Mouse (Mus musculus) midbrain, embryonic 14.5 days (tissue): Measurements from ENCODE around the gene Tspan14. TPM values are rescaled to one million over a fixed set of nuclear protein-coding genes. Genes with fewer than 3 reads are reported as not detected.

Experiments
- ATAC-seq: fragments of 200-750 bp; cut with Nextera tagmentation; 2 replicates; pipeline ENCODE4 v1.8.0; 2017; ENCODE audit warnings: moderate number of reproducible peaks, moderate library complexity; ENCODE audit not compliant: low FRiP score, low TSS enrichment
- DNase-seq: peaks from one replicate; pipeline ENCODE4 v3.0.0-alpha.2; 2015
- H3K27ac ChIP-seq: fragments of 300-500 bp; sonication (generic); replicated peaks from 2 replicates; pipeline ENCODE4 v1.5.1; 2014; ENCODE audit warnings: mild to moderate bottlenecking, low read depth, low read length, moderate library complexity
- H3K27me3 ChIP-seq: fragments of 300-500 bp; sonication (generic); 2 replicates; pipeline ENCODE4 v1.6.1; 2014; ENCODE audit warnings: low read length, control low read depth, mixed read lengths; ENCODE audit not compliant: control insufficient read depth, insufficient read depth
- H3K36me3 ChIP-seq: fragments of 300-500 bp; sonication (generic); 2 replicates; pipeline ENCODE4 v1.6.1; 2014; ENCODE audit warnings: low read length, control low read depth; ENCODE audit not compliant: control insufficient read depth, insufficient read depth
- H3K4me1 ChIP-seq: fragments of 300-500 bp; sonication (generic); 2 replicates; pipeline ENCODE4 v1.6.1; 2014; ENCODE audit warnings: mild to moderate bottlenecking, antibody characterized with exemption, low read length, control low read depth; ENCODE audit not compliant: control insufficient read depth, insufficient read depth
- H3K4me2 ChIP-seq: fragments of 300-500 bp; sonication (generic); 2 replicates; pipeline ENCODE4 v1.6.1; 2014; ENCODE audit warnings: mild to moderate bottlenecking, low read length, moderate library complexity
- H3K4me3 ChIP-seq: fragments of 300-500 bp; sonication (generic); replicated peaks from 2 replicates; pipeline ENCODE4 v1.5.1; 2014; ENCODE audit warnings: low read depth, low read length
- H3K9ac ChIP-seq: fragments of 300-500 bp; sonication (generic); replicated peaks from 2 replicates; pipeline ENCODE4 v1.6.1; 2014; ENCODE audit warnings: mild to moderate bottlenecking, low read length, moderate library complexity
- H3K9me3 ChIP-seq: fragments of 300-500 bp; sonication (generic); 2 replicates; pipeline ENCODE4 v1.6.1; 2016; ENCODE audit warnings: low read length, control low read depth, mixed read lengths; ENCODE audit not compliant: control insufficient read depth
- WGBS: fragments of 180-500 bp; shearing (Covaris S2); extraction: QIAGEN DNeasy Blood & Tissue Kit; methylation state at CpG from one replicate; pipeline ENCODE4 v1.1.7; 2014; 5-methylcytosine and 5-hydroxymethylcytosine counted together
- polyA plus RNA-seq: library from polyadenylated mRNA; unstranded; fragments of >200 nt; fragmentation: Nextera tagmentation; extraction: Ambion mirVana; gene quantifications from 2 replicates; pipeline ENCODE4 v1.2.1, GENCODE M21; 2014

Tspan14 gene
- polyA plus RNA-seq, 1 experiment from 2014 or later = 79.6 TPM

DNA sequence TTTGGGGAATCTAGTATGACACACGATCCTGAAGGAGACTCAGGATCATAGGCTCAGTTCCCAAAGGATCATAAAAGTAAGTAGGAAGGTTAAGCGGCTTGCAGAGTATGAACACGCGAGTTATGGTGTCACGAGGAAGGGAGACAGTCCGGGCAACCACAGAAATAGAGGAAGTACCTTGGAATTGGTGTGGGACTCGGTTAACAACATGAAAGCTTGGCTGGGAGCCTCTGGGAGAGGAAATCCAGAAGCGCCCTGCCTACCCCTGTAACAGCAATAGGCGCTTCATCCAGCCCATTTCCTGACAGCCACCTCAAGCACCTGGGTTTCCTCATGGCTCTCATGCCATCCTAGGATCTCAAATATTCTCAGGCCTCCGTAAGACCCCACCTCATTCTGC, 39.7 kb upstream of the Tspan14 start:
- no peak overlapping the region for H3K4me3 ChIP-seq
- no peak overlapping the region for H3K4me2 ChIP-seq
- H3K36me3 ChIP-seq = peaks cover 10% of the 10 kb centered on the region
- H3K4me1 ChIP-seq = peaks cover 11% of the 10 kb centered on the region
- H3K27ac ChIP-seq = no peak overlapping the region
- H3K9ac ChIP-seq = no peak overlapping the region
- DNase-seq (no peak), ATAC-seq (no peak)
- no peaks in the 10 kb centered on the region for H3K9me3 ChIP-seq
- 95% methylated on average over 10 of the region's 10 CpGs for WGBS
- H3K27me3 ChIP-seq = no peaks in the 10 kb centered on the region

DNA sequence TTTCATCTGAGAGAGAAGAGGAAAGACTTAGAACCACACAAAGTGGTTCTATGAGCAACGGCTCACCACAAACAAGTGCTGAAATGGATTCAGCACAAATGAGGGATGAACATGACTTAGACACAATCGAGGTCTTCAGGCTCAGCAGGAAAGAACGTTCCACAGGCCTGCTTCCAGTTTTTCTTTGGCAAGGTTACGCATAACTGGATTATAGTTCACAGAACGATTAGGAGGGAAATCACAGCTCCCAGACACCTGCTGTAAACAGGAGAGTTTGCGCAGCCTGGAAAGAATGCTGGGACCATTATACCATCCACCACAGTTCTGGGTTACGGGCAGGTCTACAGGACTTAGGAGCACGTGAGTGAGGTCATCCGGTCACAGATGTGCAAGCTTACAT, 39.1 kb upstream of the Tspan14 start:
- Histone ChIP-seq H3K27ac (no peak overlapping the region), H3K9me3 (no peaks in the 10 kb centered on the region), H3K9ac (no peak overlapping the region), H3K4me2 (no peak overlapping the region), H3K4me1 (peaks cover 11% of the 10 kb centered on the region), H3K4me3 (no peak overlapping the region), H3K36me3 (peaks cover 13% of the 10 kb centered on the region), H3K27me3 (no peaks in the 10 kb centered on the region)
- no peak for DNase-seq
- no peak for ATAC-seq
- WGBS = 55% methylated on average over 9 of the region's 9 CpGs

DNA sequence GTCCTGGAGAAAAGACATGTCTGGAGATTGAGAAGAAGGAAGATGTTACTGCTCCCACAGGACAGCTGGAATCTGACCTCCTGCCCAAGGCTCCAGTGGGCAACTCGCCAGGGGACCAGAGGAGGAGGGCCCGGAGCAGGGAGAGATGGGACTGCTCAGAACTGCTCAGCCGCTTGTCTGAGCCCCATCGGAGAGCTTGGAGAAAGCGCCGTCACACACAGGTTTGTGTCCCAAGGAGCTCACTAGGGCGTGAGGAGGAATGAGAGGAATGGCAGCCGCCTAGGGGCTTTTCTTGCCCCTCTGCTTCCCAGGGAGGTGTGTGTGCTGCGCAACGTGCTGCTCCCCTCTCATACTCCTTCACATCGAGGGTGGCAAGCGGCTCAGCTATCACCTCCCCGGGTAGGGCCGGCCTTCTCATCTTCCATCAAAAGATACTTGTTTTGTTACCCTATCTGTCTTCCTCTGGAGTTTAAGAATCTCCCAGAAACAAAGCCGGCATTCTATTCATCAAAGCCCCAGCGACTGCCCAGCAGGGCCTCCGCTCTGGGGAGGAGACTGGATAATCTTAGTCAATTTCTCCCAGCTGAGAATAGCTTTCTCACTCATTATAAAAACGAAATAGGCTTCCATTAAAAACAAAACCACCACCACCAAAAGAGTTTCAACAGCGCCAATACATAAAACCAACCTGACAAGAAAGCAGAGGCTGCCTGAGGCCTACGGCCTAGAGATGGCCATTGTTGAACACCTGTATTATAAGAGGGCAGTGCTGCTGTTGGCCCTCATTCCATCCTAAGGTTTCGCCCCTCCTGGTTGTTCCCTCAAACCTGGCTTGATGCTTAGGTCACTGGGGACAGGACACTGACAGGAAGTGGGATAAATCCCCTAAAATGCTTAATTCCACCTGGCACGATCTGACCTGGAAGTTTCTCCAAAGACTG, 37.9 kb upstream of the Tspan14 start:
- 11% methylated on average over 22 of the region's 22 CpGs for WGBS
- ATAC-seq = no peak
- Histone ChIP-seq H3K9me3 (no peaks in the 10 kb centered on the region), H3K4me2 (peak overlapping the region; percentile 38), H3K27me3 (no peaks in the 10 kb centered on the region), H3K9ac (no peak overlapping the region), H3K4me3 (no peak overlapping the region), H3K4me1 (peaks cover 11% of the 10 kb centered on the region), H3K27ac (no peak overlapping the region), H3K36me3 (peaks cover 18% of the 10 kb centered on the region)
- peak; percentile 45 for DNase-seq

DNA sequence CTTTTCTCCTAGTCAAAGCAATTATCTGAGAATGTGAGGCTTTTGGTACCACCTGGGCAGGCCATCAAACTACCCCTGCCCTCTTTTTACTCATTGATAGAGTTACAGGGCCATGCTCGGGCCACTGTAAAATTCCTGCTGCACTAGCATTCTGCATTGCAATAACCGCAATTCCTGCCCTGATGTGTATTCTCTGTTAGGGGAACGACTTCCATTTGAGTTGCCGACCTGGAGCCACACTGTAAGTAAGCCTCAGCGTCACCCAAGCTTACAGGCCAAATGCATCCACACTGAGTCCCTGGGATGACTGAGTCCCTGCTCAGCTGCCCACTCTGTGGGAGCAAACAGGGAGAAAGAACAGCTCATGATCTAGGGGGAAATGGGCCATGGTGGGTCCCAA, 35.0 kb upstream of the Tspan14 start:
- Histone ChIP-seq H3K4me2 (no peak overlapping the region), H3K4me1 (peaks cover 11% of the 10 kb centered on the region), H3K9ac (no peak overlapping the region), H3K9me3 (no peaks in the 10 kb centered on the region), H3K27me3 (no peaks in the 10 kb centered on the region), H3K27ac (no peak overlapping the region), H3K36me3 (peaks cover 39% of the 10 kb centered on the region), H3K4me3 (no peak overlapping the region)
- 90% methylated on average over 5 of the region's 5 CpGs for WGBS
- DNase-seq (no peak), ATAC-seq (no peak)

DNA sequence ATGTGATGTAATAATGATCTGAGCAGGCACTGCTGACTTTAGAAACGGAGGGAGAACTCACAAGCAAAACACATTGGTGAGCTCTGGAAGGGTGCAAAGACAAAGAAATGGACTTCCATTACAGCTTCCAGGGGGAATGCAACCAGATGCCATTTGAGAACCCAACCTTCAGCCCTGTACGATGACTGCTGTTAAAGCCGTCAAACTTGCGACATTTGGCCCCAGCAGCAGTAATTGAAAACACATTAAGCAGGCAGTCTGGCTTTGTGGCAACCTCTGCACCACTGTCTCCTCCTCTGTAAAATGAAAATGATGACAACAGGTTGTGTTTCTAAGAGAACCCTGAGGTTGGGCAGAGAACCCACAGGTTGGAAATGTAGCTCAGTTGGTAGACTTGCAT, 34.2 kb upstream of the Tspan14 start:
- no peak overlapping the region for H3K4me2 ChIP-seq
- H3K27me3 ChIP-seq = no peaks in the 10 kb centered on the region
- ATAC-seq (no peak), DNase-seq (no peak)
- 93% methylated on average over 4 of the region's 4 CpGs for WGBS
- no peak overlapping the region for H3K27ac ChIP-seq
- H3K9ac ChIP-seq = no peak overlapping the region
- no peak overlapping the region for H3K4me3 ChIP-seq
- H3K9me3 ChIP-seq = no peaks in the 10 kb centered on the region
- peaks cover 11% of the 10 kb centered on the region for H3K4me1 ChIP-seq
- H3K36me3 ChIP-seq = peaks cover 45% of the 10 kb centered on the region

DNA sequence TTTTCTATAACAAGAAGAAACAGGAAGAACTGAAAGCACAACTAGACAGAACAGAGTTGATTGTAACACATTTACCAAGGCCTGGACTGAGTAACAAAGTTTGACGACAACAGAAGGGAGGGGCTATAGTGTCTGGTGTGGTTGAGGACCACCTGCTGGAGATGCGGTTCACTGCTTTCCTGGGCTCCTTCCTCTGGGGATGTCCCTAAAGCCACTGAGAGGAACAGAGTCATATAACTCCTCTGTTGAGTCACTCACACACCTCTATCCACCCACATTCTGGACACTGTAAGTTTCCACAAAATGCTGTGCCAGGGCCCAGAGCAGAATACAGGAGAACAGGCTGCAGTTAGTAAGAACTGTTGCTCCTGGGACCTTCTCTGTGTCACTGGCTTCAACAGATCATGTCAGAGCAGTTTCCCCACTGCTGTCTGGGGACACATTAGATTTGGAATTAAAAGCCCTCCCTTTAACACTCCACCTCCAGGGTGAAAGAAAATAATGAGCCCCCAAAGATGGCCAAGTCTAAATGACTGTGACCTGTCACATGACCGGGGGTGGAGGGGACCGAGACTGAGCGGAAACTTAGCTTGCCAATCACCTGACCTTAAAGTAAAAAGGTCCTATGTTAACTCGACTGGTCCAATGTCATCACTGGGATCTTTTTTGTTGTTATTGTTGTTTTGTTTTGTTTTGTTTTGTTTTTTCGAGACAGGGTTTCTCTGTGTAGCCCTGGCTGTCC, 33.5 kb upstream of the Tspan14 start:
- ATAC-seq (no peak), DNase-seq (no peak)
- Histone ChIP-seq H3K36me3 (peaks cover 48% of the 10 kb centered on the region), H3K4me3 (no peak overlapping the region), H3K9ac (no peak overlapping the region), H3K4me1 (peaks cover 8% of the 10 kb centered on the region), H3K4me2 (no peak overlapping the region), H3K9me3 (no peaks in the 10 kb centered on the region), H3K27ac (no peak overlapping the region), H3K27me3 (no peaks in the 10 kb centered on the region)
- 87% methylated on average over 7 of the region's 7 CpGs for WGBS

DNA sequence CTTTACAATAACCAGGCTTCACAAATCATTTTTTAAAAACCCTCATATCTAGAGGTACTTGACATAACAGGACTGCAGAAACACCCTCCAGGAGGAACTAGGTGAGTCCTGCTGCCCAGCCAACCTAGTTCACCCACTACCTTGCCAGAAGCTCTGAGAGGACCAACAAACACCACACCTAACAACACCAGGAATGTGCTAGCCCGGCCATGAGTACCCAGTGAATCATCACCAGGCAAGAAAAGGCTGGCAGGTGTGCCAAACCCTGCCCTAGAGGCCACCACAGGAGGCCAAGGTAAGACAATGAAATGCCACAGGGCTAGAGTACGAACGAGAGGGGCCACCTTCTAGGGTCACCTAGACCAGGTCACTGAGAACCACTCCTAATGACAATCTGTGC, 29.6 kb upstream of the Tspan14 start:
- no peaks in the 10 kb centered on the region for H3K9me3 ChIP-seq
- H3K36me3 ChIP-seq = peaks cover 49% of the 10 kb centered on the region
- no peak overlapping the region for H3K9ac ChIP-seq
- H3K4me2 ChIP-seq = no peak overlapping the region
- 87% methylated on average over 3 of the region's 3 CpGs for WGBS
- no peak overlapping the region for H3K27ac ChIP-seq
- no peaks in the 10 kb centered on the region for H3K4me1 ChIP-seq
- no peak for DNase-seq
- H3K4me3 ChIP-seq = no peak overlapping the region
- ATAC-seq = no peak
- H3K27me3 ChIP-seq = no peaks in the 10 kb centered on the region

DNA sequence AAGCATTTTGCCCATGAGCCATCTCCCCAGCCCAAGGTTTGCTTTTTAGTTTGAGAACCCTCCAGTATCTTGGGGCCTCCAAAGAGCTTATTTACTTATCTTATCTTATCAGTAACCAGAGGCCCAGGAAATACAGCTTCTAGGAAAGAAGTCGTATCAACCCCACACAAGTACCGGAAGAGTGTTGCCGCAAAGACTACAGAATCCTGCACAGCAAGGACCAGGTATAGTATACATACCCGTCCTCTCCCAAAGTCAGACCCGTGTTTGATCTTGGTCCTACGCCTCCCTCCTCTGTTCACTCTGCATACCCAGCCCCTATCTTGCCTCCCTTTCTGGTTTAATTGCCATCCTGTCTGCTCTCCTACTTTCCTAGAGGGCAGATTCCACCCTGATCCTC, 25.9 kb upstream of the Tspan14 start:
- 91% methylated on average over 6 of the region's 6 CpGs for WGBS

More for the DNA sequence above, 25.9 kb upstream of the Tspan14 start:
- Histone ChIP-seq H3K36me3 (peaks cover 28% of the 10 kb centered on the region), H3K4me2 (no peak overlapping the region), H3K27me3 (no peaks in the 10 kb centered on the region), H3K9me3 (no peaks in the 10 kb centered on the region), H3K9ac (no peak overlapping the region), H3K4me1 (no peaks in the 10 kb centered on the region), H3K27ac (no peak overlapping the region), H3K4me3 (no peak overlapping the region)
- ATAC-seq = no peak
- DNase-seq = no peak
